Mouse (Mus musculus) right cerebral cortex, postnatal 4 days (tissue): Measurements from ENCODE around the gene Mul1.
"Not testable (repeated sequence)": the region's sequence is repeated elsewhere in the genome, so short reads cannot be mapped to it uniquely, and the experiment has no call there.

Experiments
- DNase-seq: peaks from one replicate; pipeline ENCODE4 v3.0.0-alpha.2; 2022

The Mul1 gene

DNA sequence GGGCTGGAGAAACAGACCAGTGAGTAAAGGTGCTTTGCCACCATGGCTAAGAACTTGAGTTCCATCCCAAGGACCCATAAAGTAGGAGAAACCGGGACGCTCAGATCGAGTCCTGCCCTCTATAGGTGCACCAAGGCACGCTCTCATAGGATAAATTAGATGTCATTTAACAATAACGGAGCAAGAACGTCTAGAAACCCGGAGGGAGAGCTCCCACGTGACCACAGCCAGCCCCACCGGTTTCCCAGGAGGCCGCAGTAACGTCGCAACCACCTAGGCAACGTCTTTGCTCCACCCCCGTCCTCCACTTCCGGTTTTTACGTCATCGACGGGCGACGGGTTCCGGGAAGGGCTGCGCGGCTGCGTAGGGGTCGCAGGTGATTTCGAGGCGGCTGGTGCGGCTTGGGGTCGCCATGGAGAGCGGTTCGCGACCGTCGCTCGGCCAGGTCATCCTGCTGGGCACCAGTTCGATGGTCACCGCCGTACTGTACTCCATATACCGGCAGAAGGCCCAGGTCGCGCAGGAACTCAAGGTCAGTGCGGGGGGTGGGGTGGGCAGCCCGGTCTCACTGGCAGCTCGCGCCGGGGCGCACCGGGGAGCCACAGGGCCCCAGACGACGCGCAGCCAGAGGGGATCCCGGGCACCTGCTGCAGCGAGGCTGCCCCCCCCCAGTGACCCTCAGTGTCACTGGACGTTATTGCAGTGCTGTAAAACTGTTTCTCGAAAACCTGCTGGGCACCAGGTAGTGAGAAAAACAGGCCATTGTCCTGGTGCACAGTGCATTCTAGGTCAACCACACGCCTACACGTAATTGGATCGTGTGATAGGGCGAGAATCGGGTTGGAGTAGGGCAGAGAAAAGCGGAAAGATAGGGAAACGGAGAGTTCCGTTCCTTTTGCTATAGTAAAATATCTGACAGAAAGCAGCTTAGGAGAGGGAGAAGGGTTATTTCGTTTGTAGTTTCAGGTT is at the start of gene Mul1:
Gene Mul1 (plus strand): TSS at position 325 of the 970 bp plus-strand sequence.
- DNase-seq = peak; percentile 95

GRCm38 (mm10) chr4:138393703-138394102 is 40.8 kb upstream of the Mul1 start:
- DNase-seq = no peak

- peak; percentile 55 for DNase-seq
Observed at GRCm38 (mm10) chr4:138395087-138395970, 39.1 kb upstream of the Mul1 start.

DNA sequence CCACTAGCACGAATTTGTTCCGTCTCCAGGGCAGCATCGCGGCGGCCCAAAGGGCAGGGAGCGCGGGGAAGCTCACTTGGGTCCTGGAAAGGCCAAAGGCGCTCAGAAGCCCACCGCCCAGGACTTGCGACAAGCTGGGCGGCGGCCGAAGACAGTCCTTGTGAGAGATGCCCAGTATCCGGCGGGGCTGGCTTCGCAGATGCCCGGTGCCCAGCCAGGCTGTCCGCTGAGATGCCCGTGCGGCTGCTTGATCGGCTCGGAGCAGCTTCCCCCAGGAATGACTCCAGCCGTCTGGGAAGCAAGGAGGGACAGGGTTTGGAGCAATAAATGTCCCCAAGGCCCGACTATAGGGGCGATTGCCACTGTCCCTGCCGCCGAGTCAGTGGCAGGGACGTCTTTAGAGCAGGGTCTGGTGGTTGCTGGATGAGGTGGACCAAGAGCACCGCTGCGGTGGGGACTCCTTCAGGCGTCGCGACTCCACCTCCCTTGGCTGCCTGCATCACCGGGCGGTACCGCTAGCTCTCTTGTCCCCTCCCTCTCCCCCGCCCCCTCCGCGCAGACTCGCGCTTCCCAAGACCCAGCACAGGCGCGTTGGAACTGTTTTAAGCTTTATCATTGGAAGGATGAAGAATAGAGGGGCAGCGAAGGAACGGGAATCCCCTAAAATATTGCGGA is 38.4 kb upstream of the Mul1 start, which contains the start of gene Fam43b:
Gene Fam43b (minus strand): TSS at position 558 of the 675 bp plus-strand sequence.
- DNase-seq = peak; percentile 84

- DNase-seq = no peak
Observed at GRCm38 (mm10) chr4:138396711-138397110, 37.8 kb upstream of the Mul1 start.

DNA sequence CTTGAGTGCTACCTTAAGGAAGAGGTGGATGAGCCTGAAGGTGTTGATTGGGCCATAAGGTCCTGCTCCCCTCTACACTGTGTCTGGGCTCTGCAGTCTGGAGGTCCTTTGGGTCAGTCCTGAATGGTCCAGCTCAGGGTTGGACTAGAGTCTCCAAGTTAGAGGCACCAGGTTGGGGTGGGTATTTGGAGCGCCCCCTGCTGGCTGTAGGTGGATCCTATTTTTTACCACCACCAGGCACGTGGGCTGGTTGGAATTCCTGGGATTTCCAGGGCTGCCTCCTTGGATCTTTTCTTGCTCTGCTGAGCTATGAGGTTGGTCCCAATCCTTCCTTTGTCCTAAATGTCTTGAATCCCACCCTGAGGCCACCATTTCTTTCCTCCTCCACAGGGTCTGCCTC is 29.7 kb upstream of the Mul1 start:
- DNase-seq = no peak

- no peak for DNase-seq
Observed at GRCm38 (mm10) chr4:138407479-138408194, 26.8 kb upstream of the Mul1 start.

DNA sequence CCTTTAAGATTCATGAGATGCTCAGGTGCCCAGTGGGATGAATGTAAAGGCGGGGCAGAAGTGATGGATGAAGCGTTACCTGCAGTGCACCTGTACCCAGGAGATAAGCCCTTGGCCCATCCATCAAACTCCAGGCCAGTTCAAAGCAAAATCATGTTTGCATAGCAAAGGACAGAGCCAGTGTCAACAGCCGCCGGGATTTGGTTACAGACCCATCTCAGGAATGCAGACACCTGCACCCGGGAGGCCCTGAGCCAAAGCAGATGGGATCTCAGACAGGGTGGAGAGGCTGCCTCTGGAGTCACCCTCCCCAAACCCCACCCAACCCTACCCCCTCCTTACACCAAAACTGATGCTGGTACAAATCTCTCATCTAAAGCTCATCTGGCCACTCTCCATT is 23.5 kb upstream of the Mul1 start:
- DNase-seq = no peak

DNA sequence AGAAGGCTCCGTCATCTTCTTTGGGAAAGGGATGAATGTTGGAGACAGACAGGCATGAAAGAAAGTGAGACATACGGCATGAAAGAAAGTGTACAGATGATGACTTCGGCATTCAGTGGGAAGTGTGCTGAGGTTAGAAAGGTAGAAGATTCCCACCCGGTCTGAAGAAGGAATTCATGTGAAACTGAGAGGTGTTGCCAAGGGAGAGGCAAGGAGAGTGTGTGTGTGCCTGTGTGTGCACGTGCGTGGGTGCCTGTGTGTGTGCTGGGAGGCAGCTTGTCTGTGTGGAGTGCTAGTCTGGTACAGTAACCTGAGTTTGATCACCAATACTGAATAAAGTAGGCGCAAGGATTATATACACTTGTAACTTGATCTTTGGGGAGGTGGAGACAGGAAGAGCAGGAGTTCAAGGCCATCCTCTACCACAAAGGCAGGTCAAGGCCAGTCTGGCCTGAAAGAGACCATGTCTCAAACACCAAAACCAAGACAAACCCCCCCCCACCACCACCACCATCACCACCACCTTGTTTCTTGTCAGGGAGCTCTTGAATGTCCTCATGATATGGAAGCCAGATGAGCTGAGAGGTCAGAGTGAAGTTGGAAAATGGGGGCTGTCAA is 22.9 kb upstream of the Mul1 start:
- no peak for DNase-seq

GRCm38 (mm10) chr4:138414725-138415124 is 19.7 kb upstream of the Mul1 start:
- peak; percentile 54 for DNase-seq

DNA sequence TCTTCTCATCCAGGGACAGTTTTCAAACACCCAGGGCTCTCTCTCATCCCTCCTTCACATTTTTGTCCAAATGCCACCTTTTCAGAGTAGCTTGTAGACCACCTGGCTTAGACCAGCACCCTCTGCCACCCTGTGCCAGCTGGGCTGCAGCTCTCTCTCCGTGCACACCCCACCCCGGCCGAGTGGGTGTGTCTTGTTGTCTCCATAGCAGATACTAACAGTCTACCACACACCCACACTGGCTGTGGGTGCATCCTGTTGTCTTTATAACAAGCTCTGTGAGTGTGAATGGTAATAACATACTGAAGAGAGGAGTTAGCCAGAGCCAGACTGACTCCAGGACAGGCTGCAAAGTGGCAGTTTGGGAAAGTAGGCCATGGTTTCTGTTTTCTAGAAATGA is 18.5 kb upstream of the Mul1 start:
- no peak for DNase-seq

- DNase-seq = no peak
Observed at GRCm38 (mm10) chr4:138416414-138416813, 18.1 kb upstream of the Mul1 start.

DNA sequence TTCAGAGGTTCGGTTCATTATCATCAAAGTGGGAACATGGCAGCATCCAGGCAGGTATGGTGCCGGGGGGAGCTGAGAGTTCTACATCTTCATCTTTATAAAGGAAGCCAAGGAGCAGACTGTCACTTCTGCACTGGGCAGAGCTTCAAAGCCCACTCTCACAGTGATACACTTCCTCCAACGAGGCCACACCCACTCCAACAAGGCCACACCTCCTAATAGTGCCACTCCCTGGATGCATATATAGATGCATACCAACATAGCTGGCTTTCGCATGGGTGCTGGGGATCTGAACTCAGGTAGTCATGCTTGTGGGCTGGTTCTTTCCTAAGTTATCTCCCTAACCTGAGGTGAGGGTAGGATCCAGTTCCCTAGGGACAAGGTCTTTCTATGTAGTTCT is 16.6 kb upstream of the Mul1 start:
- DNase-seq = no peak

- DNase-seq = no peak
Observed at GRCm38 (mm10) chr4:138418340-138418957, 16.0 kb upstream of the Mul1 start.

GRCm38 (mm10) chr4:138425028-138425427 is 9.4 kb upstream of the Mul1 start:
- no peak for DNase-seq

- DNase-seq = not testable (repeated sequence)
Observed at GRCm38 (mm10) chr4:138425604-138426003, 8.9 kb upstream of the Mul1 start.

DNA sequence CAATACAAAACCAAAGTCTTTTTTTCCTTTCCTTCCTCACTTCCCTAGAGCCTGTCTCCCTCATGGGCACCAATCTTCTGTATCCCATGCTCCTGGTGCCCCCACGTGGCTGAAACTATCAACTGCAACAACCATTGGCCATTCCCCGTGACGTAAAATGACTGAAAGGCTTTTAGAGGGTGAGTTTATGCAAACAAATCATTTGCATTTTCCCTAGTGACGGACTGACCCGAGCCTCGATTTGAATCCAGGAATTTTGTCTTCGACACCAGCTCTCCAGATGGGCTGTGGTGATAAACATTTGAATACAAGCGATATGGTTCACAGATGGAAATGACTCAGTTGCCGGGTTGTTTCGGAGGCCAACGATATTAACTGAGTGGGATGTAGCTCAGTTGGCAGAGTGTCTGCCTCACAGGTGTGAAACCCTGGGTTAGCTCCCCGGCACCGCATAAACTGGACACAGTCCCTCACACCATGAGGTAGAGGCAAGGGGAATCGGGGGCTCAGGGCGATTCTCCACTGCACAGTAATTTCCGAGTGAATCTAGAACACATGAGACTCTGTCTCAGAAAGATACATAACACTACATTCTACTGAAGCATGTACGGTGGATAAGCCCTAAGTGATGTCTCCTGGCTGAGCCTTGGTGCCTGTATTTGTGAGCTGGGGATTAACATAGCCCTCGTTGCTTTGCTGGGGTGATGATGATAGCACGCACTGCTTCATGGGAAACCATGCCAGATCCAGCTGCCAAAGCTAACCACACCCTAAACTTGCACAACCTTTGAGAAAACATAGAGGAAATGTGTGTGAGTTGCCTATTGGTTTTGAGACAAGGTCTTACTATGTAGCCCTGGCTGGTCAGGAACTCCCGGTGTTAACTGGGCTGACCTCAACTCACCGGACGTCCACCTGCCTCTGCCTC is 7.4 kb upstream of the Mul1 start:
- DNase-seq = peak; percentile 93

DNA sequence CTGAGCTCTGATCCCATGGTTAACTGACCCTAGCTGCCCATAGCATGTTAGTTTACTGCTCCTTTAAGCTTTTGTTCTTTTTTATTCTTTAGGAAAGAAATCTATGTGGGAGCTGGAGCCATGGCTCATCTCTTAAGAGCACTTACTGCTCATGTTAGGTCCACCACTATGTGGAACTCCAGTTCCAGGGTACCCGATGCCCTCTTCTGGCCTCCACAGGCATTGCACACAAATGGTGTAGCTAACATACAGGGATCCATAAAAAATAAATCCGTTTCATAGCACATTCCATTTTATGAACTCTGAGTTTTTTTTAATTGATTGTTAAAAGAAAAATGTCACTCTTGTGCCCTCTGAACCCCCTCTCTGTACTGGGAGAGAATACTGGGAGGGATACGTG is 4.7 kb upstream of the Mul1 start:
- DNase-seq = peak; percentile 76

DNA sequence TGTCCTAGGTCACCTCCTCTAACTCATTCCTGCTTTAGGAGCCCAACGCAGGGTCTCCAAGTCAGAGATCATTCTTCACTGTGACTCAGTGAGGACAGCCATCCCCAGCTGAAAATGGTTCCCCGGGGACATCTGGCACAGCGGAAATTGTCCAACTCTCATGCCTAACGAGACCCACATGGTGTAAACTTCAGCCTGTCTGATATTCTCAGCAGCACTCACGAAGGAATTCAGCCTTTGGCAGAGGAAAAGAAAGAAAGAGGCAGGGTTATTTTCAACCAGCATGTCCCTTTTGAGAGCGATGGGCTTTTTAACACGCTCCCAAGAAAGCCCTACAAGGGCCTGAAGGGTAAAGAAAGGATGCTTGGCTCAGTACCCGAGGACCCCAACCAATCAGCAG is 3.1 kb upstream of the Mul1 start:
- DNase-seq = no peak

GRCm38 (mm10) chr4:138440062-138440461 is 5.6 kb downstream of the Mul1 start:
- no peak for DNase-seq
